20 mouse cellular contexts compared by ENCODE assay signal in the genomic region with DNA sequence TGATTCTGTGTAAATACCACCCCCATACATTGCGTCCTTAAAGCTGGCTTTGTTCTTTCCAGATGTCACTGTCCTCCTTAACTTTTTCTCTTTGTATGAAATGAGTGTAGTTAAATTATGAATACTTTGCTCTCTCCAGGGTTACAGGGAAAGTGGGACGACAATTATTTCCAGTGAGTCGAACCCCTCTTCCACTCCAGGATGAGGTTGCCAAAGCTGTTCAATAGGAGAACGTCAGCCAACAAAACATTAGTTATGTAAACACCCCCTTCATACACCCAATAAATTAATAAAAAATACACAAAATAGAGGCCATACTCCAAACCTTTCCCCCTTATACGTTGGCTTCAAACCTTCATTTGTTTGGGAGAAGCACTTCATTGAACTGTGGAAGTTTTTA.
"Had no signal": no experiment of that assay in that cellular context is flagged by ENCODE, and none has a peak within 500 bp of the region (broad histone marks: within the 10 kb centered on the region; RNA-seq: fewer than 3 reads in every experiment).

No protein-coding gene starts in this region.

- DNase-seq: kidney, adult 18-20 months; kidney, postnatal 25 days; layer of hippocampus, adult 9-11 months; liver; lung, adult 2 months; lung, postnatal 36 days; right cerebral cortex, postnatal 25 days; spleen, adult 18-20 months; thymus, postnatal 25 days had no signal

- H3K9ac ChIP-seq: intestine, embryonic 15.5 days; limb, embryonic 13.5 days; liver, embryonic 12.5 days; liver, embryonic 15.5 days; midbrain, embryonic 13.5 days; stomach, embryonic 15.5 days had no signal

- H3K4me3 ChIP-seq: intestine, embryonic 15.5 days; layer of hippocampus, adult 2 months; limb, embryonic 10.5 days; limb, embryonic 13.5 days; liver, embryonic 12.5 days; liver, embryonic 15.5 days; megakaryocyte, embryonic 14.5 days; midbrain, embryonic 10.5 days; midbrain, embryonic 13.5 days; stomach, embryonic 15.5 days had no signal

- H3K27me3 ChIP-seq: intestine, embryonic 15.5 days; limb, embryonic 13.5 days; liver, embryonic 12.5 days; liver, embryonic 15.5 days; megakaryocyte, embryonic 14.5 days; midbrain, embryonic 13.5 days; stomach, embryonic 15.5 days had no signal

- H3K27ac ChIP-seq: intestine, embryonic 15.5 days; kidney, postnatal 0 days; layer of hippocampus, adult 2 months; limb, embryonic 10.5 days; liver, embryonic 12.5 days; liver, embryonic 15.5 days; midbrain, embryonic 10.5 days had no signal

- H3K9me3 ChIP-seq: intestine, embryonic 15.5 days; limb, embryonic 10.5 days; limb, embryonic 13.5 days; liver, embryonic 12.5 days; liver, embryonic 15.5 days; megakaryocyte, embryonic 14.5 days; midbrain, embryonic 10.5 days; midbrain, embryonic 13.5 days; stomach, embryonic 15.5 days had no signal

- H3K4me1 ChIP-seq: intestine, embryonic 15.5 days; limb, embryonic 10.5 days; limb, embryonic 13.5 days; liver, embryonic 12.5 days; liver, embryonic 15.5 days; megakaryocyte, embryonic 14.5 days; stomach, embryonic 15.5 days had no signal

- H3K4me2 ChIP-seq: intestine, embryonic 15.5 days; limb, embryonic 13.5 days; liver, embryonic 12.5 days; liver, embryonic 15.5 days; midbrain, embryonic 13.5 days; stomach, embryonic 15.5 days had no signal

- H3K36me3 ChIP-seq: intestine, embryonic 15.5 days; limb, embryonic 10.5 days; limb, embryonic 13.5 days; liver, embryonic 12.5 days; liver, embryonic 15.5 days; midbrain, embryonic 10.5 days; midbrain, embryonic 13.5 days; stomach, embryonic 15.5 days had no signal

- ATAC-seq: intestine, embryonic 15.5 days; liver, embryonic 12.5 days; midbrain, embryonic 13.5 days had no signal
